Mouse (Mus musculus) small intestine, adult 2 months (tissue): ENCODE results near the gene Stam. TPM values are rescaled to one million over a fixed set of nuclear protein-coding genes. Genes with fewer than 3 reads are reported as not detected.

Source experiments
- H3K27ac ChIP-seq: fragments of 200-500 bp; 2 replicates; pipeline ENCODE4 v1.5.1; 2012; ENCODE audit warnings: low read depth, low read length, control low read depth, inconsistent platforms; ENCODE audit not compliant: insufficient read depth
- H3K27me3 ChIP-seq: fragments of 200-500 bp; 2 replicates; pipeline ENCODE4 v1.6.1; 2012; ENCODE audit warnings: mild to moderate bottlenecking, moderate library complexity, low read length, inconsistent platforms; ENCODE audit not compliant: control insufficient read depth, insufficient read depth
- H3K36me3 ChIP-seq: fragments of 200-500 bp; 2 replicates; pipeline ENCODE4 v1.6.1; 2012; ENCODE audit warnings: mild to moderate bottlenecking, low read length, control low read depth, inconsistent platforms; ENCODE audit not compliant: control insufficient read depth, insufficient read depth
- H3K4me1 ChIP-seq: fragments of 200-500 bp; 2 replicates; pipeline ENCODE4 v1.6.1; 2012; ENCODE audit warnings: low read length, inconsistent platforms, mixed read lengths; ENCODE audit not compliant: control insufficient read depth, insufficient read depth, insufficient read length
- H3K4me3 ChIP-seq: fragments of 200-500 bp; 2 replicates; pipeline ENCODE4 v1.5.1; 2012; ENCODE audit warnings: low read depth, mild to moderate bottlenecking, control low read depth, inconsistent platforms, low read length, moderate library complexity
- CTCF ChIP-seq: fragments of 200-500 bp; IDR thresholded peaks from 2 replicates; pipeline ENCODE4 v1.5.1; 2012; ENCODE audit warnings: low read depth, mild to moderate bottlenecking, control low read depth, inconsistent platforms, low read length, moderate library complexity, mixed read lengths; ENCODE audit not compliant: insufficient replicate concordance, insufficient read length; ENCODE audit errors: extremely low read depth
- POLR2A ChIP-seq: fragments of 200-500 bp; IDR thresholded peaks from 2 replicates; pipeline ENCODE4 v1.6.1; 2012; ENCODE audit warnings: low read depth, mild to moderate bottlenecking, control low read depth, inconsistent platforms, low read length, moderate library complexity
- WGBS: fragments of 180-500 bp; shearing (Covaris S2); methylation state at CpG from one replicate; pipeline ENCODE4 v1.1.7; 2018; 5-methylcytosine and 5-hydroxymethylcytosine counted together
- polyA plus RNA-seq: library from polyadenylated mRNA; depleted of rRNA; stranded (reverse); fragments of >200 nt; gene quantifications from 2 replicates; pipeline ENCODE4 v1.2.3, GENCODE M21; 2012

Stam gene
- polyA plus RNA-seq, 1 experiment = 9.6 TPM

DNA sequence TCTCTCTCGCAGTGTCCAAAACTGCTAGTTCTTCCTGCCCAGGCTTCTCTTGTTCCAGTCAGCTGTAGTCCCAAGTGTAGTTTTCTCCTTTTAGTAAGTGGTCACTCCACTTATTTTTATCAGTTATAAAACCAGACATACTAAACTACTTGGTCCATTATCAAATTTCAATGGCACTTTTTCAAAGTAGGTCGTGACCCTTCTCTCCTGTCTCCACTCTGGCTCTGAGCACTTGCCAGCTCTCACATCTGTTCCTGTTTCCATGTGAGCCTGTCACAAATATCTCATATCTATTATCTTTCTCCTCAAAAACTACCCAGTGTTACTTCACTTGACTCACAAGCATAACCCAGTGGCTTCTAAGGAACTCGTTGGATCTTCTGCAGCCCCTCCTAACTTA, 71.4 kb downstream of the Stam start:
- H3K27me3 ChIP-seq = no peaks in the 10 kb centered on the region; the same call in 1 of the 2 replicates
- H3K4me1 ChIP-seq = no peaks in the 10 kb centered on the region
- TF ChIP-seq CTCF = no peak
- TF ChIP-seq POLR2A = no peak
- 71% methylated on average over 3 of the region's 3 CpGs for WGBS
- no peak overlapping the region for H3K27ac ChIP-seq
- peaks cover 30% of the 10 kb centered on the region for H3K36me3 ChIP-seq
- no peak overlapping the region for H3K4me3 ChIP-seq

DNA sequence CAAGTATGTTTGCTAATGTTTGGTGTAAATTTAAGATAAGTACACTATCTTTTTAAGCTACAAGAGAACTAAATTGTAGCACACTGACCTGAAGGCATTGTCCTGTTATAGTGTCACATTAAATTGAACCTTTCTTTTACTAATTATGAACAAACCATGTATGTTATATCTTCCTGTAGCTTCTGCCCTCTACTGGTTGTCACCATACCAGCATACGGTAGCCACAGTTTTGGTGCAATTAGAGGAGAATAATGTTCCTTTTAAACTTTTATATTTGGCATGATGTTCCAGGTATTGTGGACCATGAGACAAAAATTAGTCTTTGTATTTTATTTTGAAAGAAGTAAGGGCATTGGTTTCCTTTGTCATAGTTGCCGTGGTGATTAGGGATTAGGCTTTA, 73.0 kb downstream of the Stam start:
- Histone ChIP-seq H3K4me3 (no peak overlapping the region), H3K27ac (no peak overlapping the region), H3K4me1 (no peaks in the 10 kb centered on the region), H3K27me3 (no peaks in the 10 kb centered on the region; the same call in 1 of the 2 replicates), H3K36me3 (peaks cover 19% of the 10 kb centered on the region)
- 76% methylated on average over 2 of the region's 2 CpGs for WGBS
- no peak for TF ChIP-seq POLR2A
- TF ChIP-seq CTCF = no peak

DNA sequence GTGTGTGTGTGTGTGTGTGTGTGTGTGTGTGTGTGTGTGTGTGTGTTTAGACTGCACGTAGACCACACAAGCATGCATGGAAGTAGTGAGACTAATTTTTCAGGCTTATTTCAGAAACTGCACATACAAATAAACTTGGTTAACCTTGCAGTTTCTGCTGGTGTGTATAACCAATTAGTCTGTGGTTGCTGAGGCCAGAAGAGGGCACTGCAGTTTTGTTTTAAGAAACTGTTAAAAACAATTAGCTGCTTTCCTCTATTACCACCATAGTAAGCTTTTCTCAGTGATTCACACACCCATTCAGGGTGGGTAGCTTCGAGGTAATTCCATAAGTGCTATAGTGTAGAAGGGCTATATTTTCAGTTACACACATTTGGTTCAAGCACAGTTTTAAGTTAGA, 76.9 kb downstream of the Stam start:
- peaks cover 9% of the 10 kb centered on the region for H3K36me3 ChIP-seq
- no peaks in the 10 kb centered on the region; the same call in 1 of the 2 replicates for H3K27me3 ChIP-seq
- 89% methylated on average over 2 of the region's 2 CpGs for WGBS
- H3K4me1 ChIP-seq = no peaks in the 10 kb centered on the region
- no peak for TF ChIP-seq POLR2A
- TF ChIP-seq CTCF = no peak
- no peak overlapping the region for H3K4me3 ChIP-seq
- no peak overlapping the region for H3K27ac ChIP-seq

DNA sequence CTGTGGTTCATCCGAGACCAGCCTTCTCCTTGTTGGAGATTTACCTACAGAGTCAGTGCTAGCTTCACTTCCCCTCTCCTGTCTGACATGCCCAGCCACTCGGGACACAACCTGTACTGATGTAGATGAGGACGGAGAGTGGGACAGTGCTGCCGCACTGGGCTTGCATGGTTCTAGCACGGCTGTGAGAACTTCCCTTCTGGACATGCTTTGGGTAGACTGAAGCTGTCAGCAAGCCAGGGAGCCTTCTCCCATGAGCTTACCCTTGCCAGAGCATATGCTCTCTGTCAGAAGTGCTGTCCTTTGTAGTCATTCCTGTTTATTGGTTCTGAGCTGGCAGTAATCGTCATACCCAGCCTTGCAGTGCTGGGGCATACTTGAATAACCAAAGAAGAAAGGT, 78.0 kb downstream of the Stam start:
- Histone ChIP-seq H3K4me1 (no peaks in the 10 kb centered on the region), H3K4me3 (no peak overlapping the region), H3K27me3 (no peaks in the 10 kb centered on the region; the same call in 1 of the 2 replicates), H3K27ac (no peak overlapping the region), H3K36me3 (peaks cover 4% of the 10 kb centered on the region)
- TF ChIP-seq CTCF (no peak), POLR2A (no peak)
- 87% methylated on average over 6 of the region's 6 CpGs for WGBS

DNA sequence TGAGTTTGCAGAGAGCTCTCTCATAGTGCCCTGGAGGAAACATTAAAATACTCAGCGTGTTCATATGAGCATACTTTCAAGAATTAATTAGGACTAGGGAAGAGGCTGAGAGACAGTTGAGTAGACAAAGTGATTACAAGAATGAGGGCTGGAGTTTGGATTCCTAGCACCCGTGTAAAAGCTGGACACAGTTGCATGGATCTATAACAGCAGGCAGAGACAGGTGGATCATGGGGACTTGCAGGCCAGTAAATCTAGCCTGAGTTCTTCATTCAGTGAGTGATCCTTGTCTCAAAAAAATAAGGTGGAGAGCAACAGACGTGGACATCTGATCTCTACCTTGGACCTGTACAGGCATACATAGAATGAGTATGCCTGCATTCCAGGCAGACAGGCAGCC, 85.1 kb downstream of the Stam start:
- Histone ChIP-seq H3K36me3 (no peaks in the 10 kb centered on the region), H3K4me3 (no peak overlapping the region), H3K4me1 (no peaks in the 10 kb centered on the region; the same call in 1 of the 2 replicates), H3K27me3 (no peaks in the 10 kb centered on the region), H3K27ac (no peak overlapping the region)
- TF ChIP-seq CTCF (no peak), POLR2A (no peak)
- WGBS = 78% methylated on average over 3 of the region's 3 CpGs

DNA sequence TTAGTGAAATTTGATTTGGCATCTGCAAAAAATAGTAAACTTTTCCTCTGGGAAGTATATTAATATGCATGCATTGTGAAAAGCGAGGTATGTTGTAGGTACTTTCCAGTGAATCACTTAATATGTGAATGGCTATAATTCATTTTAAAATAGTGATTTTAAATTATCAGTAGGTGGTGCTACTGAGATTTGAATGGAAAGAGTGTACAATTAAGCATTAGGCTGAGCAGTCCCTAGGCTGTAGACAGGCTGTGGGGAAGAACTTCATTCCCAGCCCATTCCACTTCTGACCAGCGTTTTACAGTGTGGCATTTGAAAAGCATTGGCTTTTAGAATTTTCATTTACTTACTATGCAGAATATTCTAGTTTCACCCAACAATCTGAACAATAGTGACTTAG, 85.9 kb downstream of the Stam start:
- no peak for TF ChIP-seq POLR2A
- Histone ChIP-seq H3K36me3 (no peaks in the 10 kb centered on the region), H3K27ac (no peak overlapping the region), H3K4me3 (no peak overlapping the region), H3K27me3 (no peaks in the 10 kb centered on the region), H3K4me1 (no peaks in the 10 kb centered on the region; the same call in 1 of the 2 replicates)
- 62% methylated on average over 2 of the region's 2 CpGs for WGBS

DNA sequence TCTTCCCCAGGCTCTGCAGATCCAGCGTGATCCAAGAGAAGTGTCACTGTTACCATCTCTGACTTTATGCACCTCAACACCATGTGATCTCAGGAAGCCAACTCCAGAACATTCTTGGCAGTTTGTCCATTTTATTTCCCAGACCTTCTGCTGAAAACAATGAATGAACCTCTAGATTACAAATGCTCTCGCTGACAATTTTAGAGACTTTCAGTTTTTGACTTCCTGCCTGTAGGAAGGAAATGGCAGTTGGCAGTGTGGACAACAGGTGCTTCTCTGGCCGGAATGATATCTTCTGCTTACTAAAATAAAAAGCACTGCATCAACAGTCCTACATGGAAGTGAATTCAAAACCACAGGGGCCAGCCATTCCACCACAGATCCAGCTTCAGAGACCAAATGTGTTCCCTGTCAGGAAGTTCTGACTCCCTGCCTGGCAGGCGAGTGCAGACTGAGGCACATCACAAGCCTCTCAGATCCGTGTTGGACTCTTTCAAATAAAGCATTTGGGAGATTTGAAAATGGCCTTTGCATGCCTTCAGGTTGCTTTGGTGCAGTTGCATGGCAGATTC, 90.6 kb downstream of the Stam start:
- WGBS = 72% methylated on average over 5 of the region's 5 CpGs
- no peaks in the 10 kb centered on the region for H3K36me3 ChIP-seq
- no peak overlapping the region for H3K4me3 ChIP-seq
- no peak overlapping the region for H3K27ac ChIP-seq
- TF ChIP-seq POLR2A = no peak
- TF ChIP-seq CTCF = no peak
- H3K4me1 ChIP-seq = peaks cover 9% of the 10 kb centered on the region; the same call in 1 of the 2 replicates
- H3K27me3 ChIP-seq = no peaks in the 10 kb centered on the region

DNA sequence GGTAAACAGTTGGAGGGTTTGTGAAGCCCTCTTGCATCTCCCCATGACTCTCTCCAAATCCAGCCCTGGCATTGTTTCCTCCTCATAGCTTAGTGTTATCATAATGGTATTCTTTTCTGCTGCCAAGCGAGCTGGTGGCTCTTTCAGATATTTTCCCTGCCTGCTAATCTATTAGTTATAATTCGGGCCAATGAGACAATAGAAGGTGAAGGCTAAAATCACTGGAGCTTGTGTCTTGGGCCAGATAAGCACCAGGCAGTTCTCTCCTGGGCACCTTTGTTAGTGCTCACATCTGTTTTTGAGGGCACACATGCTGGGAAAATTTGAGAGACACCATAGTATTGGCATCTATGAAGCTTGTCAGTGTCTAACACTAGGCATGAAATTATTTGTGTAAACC, 91.2 kb downstream of the Stam start:
- Histone ChIP-seq H3K27ac (no peak overlapping the region), H3K36me3 (no peaks in the 10 kb centered on the region), H3K27me3 (no peaks in the 10 kb centered on the region), H3K4me3 (no peak overlapping the region), H3K4me1 (peaks cover 9% of the 10 kb centered on the region; the same call in 1 of the 2 replicates)
- TF ChIP-seq CTCF (no peak), POLR2A (no peak)
- WGBS = 72% methylated on average over 2 of the region's 2 CpGs
